Comparison of ENCODE assay signal across 19 mouse cellular contexts in genomic region chr13:60336196-60336595, GRCm38 (mm10).
DNase-seq lines count a peak whose midpoint lies in the region; ATAC-seq and TF ChIP-seq lines count a peak whose summit lies in the region.
"Had no signal": no experiment of that assay in that cellular context is flagged by ENCODE, and none has a peak within 500 bp of the region (broad histone marks: within the 10 kb centered on the region; RNA-seq: fewer than 3 reads in every experiment).

No protein-coding gene starts in this region.

- H3K9me3 ChIP-seq in kidney, postnatal 0 days (replicated peaks; ENCODE audit: low read length) = no peaks in the 10 kb centered on the region
- no peaks in the 10 kb centered on the region for H3K9me3 ChIP-seq in kidney, embryonic 15.5 days (replicated peaks)
- no peaks in the 10 kb centered on the region for H3K9me3 ChIP-seq in midbrain, postnatal 0 days (ENCODE audit: low read length)
- H3K9me3 ChIP-seq in midbrain, embryonic 13.5 days = no peaks in the 10 kb centered on the region
- H3K9me3 ChIP-seq: hindbrain, embryonic 13.5 days; limb, embryonic 12.5 days; stomach, embryonic 15.5 days had no signal

- no peak overlapping the region for H3K27ac ChIP-seq in heart, adult 2 months
- H3K27ac ChIP-seq in kidney, postnatal 0 days = no peak overlapping the region
- no peak overlapping the region for H3K27ac ChIP-seq in kidney, embryonic 15.5 days
- no peak overlapping the region for H3K27ac ChIP-seq in midbrain, postnatal 0 days (ENCODE audit: low read depth, low read length)
- H3K27ac ChIP-seq in midbrain, embryonic 13.5 days = no peak overlapping the region
- H3K27ac ChIP-seq: hindbrain, embryonic 13.5 days; stomach, embryonic 15.5 days had no signal

- no peaks in the 10 kb centered on the region for H3K79me2 ChIP-seq in heart, adult 2 months (replicated peaks; ENCODE audit: control insufficient read depth, insufficient read depth, low read length)

- H3K27me3 ChIP-seq in heart, adult 2 months (ENCODE audit: control insufficient read depth, insufficient read depth, low read length) = no peaks in the 10 kb centered on the region
- H3K27me3 ChIP-seq in kidney, postnatal 0 days (ENCODE audit: insufficient read depth, low read length) = no peaks in the 10 kb centered on the region
- no peaks in the 10 kb centered on the region for H3K27me3 ChIP-seq in kidney, embryonic 15.5 days
- H3K27me3 ChIP-seq in midbrain, postnatal 0 days (ENCODE audit: insufficient read depth, low read length) = no peaks in the 10 kb centered on the region
- H3K27me3 ChIP-seq in midbrain, embryonic 13.5 days = no peaks in the 10 kb centered on the region
- H3K27me3 ChIP-seq: heart, embryonic 12.5 days; hindbrain, embryonic 13.5 days; limb, embryonic 12.5 days; megakaryocyte, embryonic 14.5 days; stomach, embryonic 15.5 days had no signal

- 52% methylated on average over 1 of the region's 1 CpGs for WGBS in heart, adult 2 months
- 25% methylated on average over 1 of the region's 1 CpGs for WGBS in kidney, postnatal 0 days
- WGBS in kidney, embryonic 15.5 days = 8% methylated on average over 1 of the region's 1 CpGs
- WGBS in midbrain, postnatal 0 days = 65% methylated on average over 1 of the region's 1 CpGs
- 79% methylated on average over 1 of the region's 1 CpGs for WGBS in midbrain, embryonic 13.5 days

- ATAC-seq in kidney, postnatal 0 days (replicated peaks; ENCODE audit: low FRiP score, low read depth) = no peak
- no peak for ATAC-seq in kidney, embryonic 15.5 days (replicated peaks; ENCODE audit: low FRiP score)
- ATAC-seq in midbrain, postnatal 0 days (ENCODE audit: low FRiP score) = no peak
- ATAC-seq in midbrain, embryonic 13.5 days = no peak

- TF ChIP-seq EP300 in heart, adult 2 months (IDR thresholded peaks at IDR 0.05; ENCODE audit: insufficient read depth, low read depth, low read length) = no peak

- no peak overlapping the region for H3K9ac ChIP-seq in heart, adult 2 months (ENCODE audit: low read depth, low read length)
- H3K9ac ChIP-seq in kidney, postnatal 0 days (ENCODE audit: low read depth, low read length) = no peak overlapping the region
- H3K9ac ChIP-seq in kidney, embryonic 15.5 days = no peak overlapping the region
- H3K9ac ChIP-seq in midbrain, postnatal 0 days (replicated peaks; ENCODE audit: low read length, poor library complexity, severe bottlenecking) = no peak overlapping the region
- no peak overlapping the region for H3K9ac ChIP-seq in midbrain, embryonic 13.5 days (replicated peaks)
- H3K9ac ChIP-seq: heart, embryonic 12.5 days; hindbrain, embryonic 13.5 days; limb, embryonic 12.5 days; stomach, embryonic 15.5 days had no signal

- no peak overlapping the region for H3K4me2 ChIP-seq in kidney, postnatal 0 days (ENCODE audit: low read length)
- no peak overlapping the region for H3K4me2 ChIP-seq in kidney, embryonic 15.5 days
- no peak overlapping the region for H3K4me2 ChIP-seq in midbrain, postnatal 0 days (ENCODE audit: low read depth, low read length, poor library complexity, severe bottlenecking)
- H3K4me2 ChIP-seq in midbrain, embryonic 13.5 days (replicated peaks) = no peak overlapping the region
- H3K4me2 ChIP-seq: heart, embryonic 12.5 days; hindbrain, embryonic 13.5 days; limb, embryonic 12.5 days; stomach, embryonic 15.5 days had no signal

- no peak for TF ChIP-seq POLR2A in heart, adult 2 months (IDR thresholded peaks at IDR 0.05; ENCODE audit: insufficient read depth, low read depth, low read length)

- intact Hi-C loops in heart, adult 2 months (cut with DNase I) = loop anchor here (5.0 kb wide), 1 partner anchor 159 kb away; the partner anchor contains the start of gene Gas1
- intact Hi-C loops in heart, postnatal 14 days (cut with DNase I) = loop anchor here (5.0 to 10.0 kb wide), 2 partner anchors 159 to 481 kb away; partner anchors contain the start of gene Gas1

- DNase-seq in heart, adult 2 months = no peak
- no peak for DNase-seq in heart, postnatal 14 days
- no peak for DNase-seq in kidney, postnatal 0 days (ENCODE audit: low spot score)
- no peak for DNase-seq in midbrain, postnatal 0 days (ENCODE audit: low spot score)
- no peak for DNase-seq in adrenal gland, adult 18-20 months (ENCODE audit: low spot score in 2 of 2)
- DNase-seq: adrenal gland, adult 2 months; B cell, adult 2 months; cerebellum, adult 11-12 months; cerebellum, postnatal 36 days; gastrocnemius, postnatal 36 days; spleen, adult 18-20 months; thymus, postnatal 14 days had no signal

- peak; percentile 56 for TF ChIP-seq CTCF in heart, adult 2 months (IDR thresholded peaks at IDR 0.05)
- TF ChIP-seq CTCF in kidney, postnatal 0 days (IDR thresholded peaks at IDR 0.05; ENCODE audit: low read depth) = peak; percentile 62
- TF ChIP-seq CTCF in midbrain, postnatal 0 days (IDR thresholded peaks at IDR 0.05) = peak; percentile 52

- peaks cover 2% of the 10 kb centered on the region; the same call in 1 of the 2 replicates for H3K4me1 ChIP-seq in heart, adult 2 months (ENCODE audit: control insufficient read depth, insufficient read depth, low read length)
- no peaks in the 10 kb centered on the region for H3K4me1 ChIP-seq in kidney, postnatal 0 days (replicated peaks; ENCODE audit: insufficient read depth, low read length)
- H3K4me1 ChIP-seq in kidney, embryonic 15.5 days = peaks cover 29% of the 10 kb centered on the region
- H3K4me1 ChIP-seq in midbrain, postnatal 0 days (ENCODE audit: insufficient read depth, low read length) = no peaks in the 10 kb centered on the region
- peaks cover 5% of the 10 kb centered on the region; the same call in 1 of the 2 replicates for H3K4me1 ChIP-seq in midbrain, embryonic 13.5 days (replicated peaks)
- H3K4me1 ChIP-seq: megakaryocyte, embryonic 14.5 days had no signal

- no peak overlapping the region for H3K4me3 ChIP-seq in heart, adult 2 months
- no peak overlapping the region for H3K4me3 ChIP-seq in kidney, postnatal 0 days (replicated peaks; ENCODE audit: low read depth, low read length)
- H3K4me3 ChIP-seq in kidney, embryonic 15.5 days (replicated peaks) = no peak overlapping the region
- H3K4me3 ChIP-seq in midbrain, postnatal 0 days (ENCODE audit: low read depth, low read length) = no peak overlapping the region
- no peak overlapping the region for H3K4me3 ChIP-seq in midbrain, embryonic 13.5 days (replicated peaks)
- H3K4me3 ChIP-seq: heart, embryonic 12.5 days; hindbrain, embryonic 13.5 days; limb, embryonic 12.5 days; megakaryocyte, embryonic 14.5 days; stomach, embryonic 15.5 days had no signal

- H3K36me3 ChIP-seq in heart, adult 2 months (ENCODE audit: control insufficient read depth, insufficient read depth, low read length) = no peaks in the 10 kb centered on the region
- no peaks in the 10 kb centered on the region for H3K36me3 ChIP-seq in kidney, postnatal 0 days (ENCODE audit: insufficient read depth, low read length)
- no peaks in the 10 kb centered on the region for H3K36me3 ChIP-seq in kidney, embryonic 15.5 days
- H3K36me3 ChIP-seq in midbrain, postnatal 0 days (ENCODE audit: insufficient read depth, low read length) = no peaks in the 10 kb centered on the region
- no peaks in the 10 kb centered on the region for H3K36me3 ChIP-seq in midbrain, embryonic 13.5 days
- H3K36me3 ChIP-seq: heart, embryonic 12.5 days; hindbrain, embryonic 13.5 days; limb, embryonic 12.5 days; stomach, embryonic 15.5 days had no signal
